Mouse (Mus musculus) inflammation-experienced regulatory T-cells, adult 6 months (primary cell): ENCODE measurements around the gene Pik3ca. TPM values are rescaled to one million over a fixed set of nuclear protein-coding genes. Genes with fewer than 3 reads are reported as not detected.
"Not testable (repeated sequence)": the region's sequence is repeated elsewhere in the genome, so short reads cannot be mapped to it uniquely, and the experiment has no call there.

Experiments
- ATAC-seq: one replicate; pipeline ENCODE4 v1.8.0; 2017
- polyA plus RNA-seq, 3 experiments: library from polyadenylated mRNA; unstranded; fragments of 100-300 nt; shearing (Covaris generic); gene quantifications; one replicate each; pipeline ENCODE4 v1.2.1; 2017

Pik3ca gene
- polyA plus RNA-seq, 3 experiments from 2014 or later: 14.7 to 27.5 (median 17.2) TPM

DNA sequence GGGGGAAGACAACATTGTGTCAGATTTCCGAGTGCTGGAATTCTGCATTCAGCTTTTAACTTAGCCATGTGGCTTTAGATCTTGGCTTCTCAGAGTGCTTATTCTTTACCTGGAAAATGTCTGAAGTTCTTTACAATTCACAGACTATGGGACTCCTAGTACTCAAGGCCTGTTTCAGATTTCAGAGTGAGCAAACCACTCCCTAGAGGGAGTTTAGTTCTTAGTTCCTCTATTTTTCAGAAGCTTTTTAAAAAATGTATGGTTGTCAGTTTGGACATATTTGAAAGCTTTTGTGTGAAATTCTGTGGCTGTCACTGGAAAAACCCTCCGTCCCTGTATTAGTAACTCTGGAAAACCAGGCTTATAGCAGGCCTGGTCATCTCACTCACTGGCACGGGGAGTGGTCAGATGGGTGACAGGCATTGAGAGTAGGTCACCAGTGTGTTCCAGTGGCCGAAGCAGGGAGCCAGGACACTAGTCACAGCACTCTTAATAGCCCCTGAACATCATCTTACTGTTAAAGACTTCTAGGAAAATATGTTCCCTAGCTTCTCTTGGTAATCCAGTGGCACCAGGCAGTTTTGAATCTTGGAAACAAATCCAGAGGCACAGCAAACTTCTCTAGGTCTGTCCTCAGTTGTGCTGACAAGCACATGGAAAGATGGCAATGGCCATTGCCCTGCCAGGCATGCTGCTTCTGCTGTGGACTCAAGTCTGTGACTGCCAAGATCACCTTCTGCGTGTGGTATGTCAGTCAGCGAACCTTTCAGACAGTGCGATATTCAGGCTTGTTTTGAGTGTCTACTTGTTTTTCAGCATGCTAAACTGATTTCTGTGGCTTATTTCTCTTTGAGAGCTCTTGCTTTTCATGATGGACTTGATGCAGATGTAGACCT lies 5.8 kb downstream of the Pik3ca start:
- no peak for ATAC-seq

DNA sequence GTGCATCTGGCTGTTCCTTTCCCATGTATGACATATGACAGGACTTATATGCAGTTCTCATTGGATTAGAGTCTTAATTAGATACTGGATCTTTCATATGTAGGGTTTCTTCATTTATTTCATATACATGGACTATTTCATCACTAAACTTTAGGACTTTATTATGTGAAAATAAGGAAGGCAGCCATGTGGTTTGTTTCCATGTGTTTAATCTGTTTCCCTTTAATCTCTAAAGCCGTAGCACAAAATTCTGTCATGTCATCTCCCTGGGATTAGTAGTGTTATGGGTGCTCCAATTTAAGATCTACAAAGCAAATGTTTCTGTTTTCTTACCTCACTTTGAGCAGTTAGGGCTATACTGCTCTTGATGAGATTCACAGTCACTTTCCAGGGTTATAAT lies 8.2 kb downstream of the Pik3ca start:
- no peak for ATAC-seq

DNA sequence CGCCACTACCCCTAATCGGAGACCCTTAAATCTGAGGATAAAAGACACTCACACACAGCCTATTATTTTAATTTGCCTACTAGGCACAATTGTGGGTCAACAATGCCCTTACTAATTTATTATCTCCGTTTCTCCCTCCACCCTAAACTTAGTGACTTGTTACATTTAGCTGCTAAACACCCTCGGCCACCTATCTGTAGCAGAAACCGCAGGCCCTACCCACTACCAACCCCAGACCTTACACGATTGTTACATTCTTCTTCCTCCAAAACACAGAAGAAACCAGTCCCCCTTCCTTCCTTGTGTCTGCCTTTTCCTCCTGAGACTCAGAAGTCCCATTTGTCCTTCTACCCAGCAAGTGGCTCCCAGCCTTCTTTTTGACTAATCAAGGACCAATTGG lies 9.3 kb downstream of the Pik3ca start:
- ATAC-seq: no peak

DNA sequence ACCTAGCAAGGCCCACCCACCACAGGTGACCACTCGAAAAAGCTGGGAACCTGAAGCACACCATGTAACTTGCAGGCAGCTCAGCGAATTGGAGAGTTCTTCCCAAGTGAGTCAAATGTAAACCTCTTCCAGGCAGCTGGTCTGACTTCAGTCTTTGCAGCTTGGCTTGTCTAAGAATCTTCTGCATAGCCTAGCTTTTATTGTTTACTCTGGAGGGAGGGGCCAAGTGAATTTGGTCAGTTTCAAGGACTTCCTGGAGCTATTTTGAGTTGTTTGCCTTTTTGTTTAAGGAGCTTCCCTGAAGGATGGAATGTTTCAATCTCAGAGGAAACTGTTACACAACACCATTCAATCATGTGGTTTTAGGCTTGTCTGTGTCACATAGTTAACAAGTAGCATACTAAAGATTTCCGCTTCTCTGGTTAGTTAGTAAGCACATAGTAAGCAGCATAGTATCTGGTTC lies 11.4 kb downstream of the Pik3ca start:
- ATAC-seq: peak; percentile 70

DNA sequence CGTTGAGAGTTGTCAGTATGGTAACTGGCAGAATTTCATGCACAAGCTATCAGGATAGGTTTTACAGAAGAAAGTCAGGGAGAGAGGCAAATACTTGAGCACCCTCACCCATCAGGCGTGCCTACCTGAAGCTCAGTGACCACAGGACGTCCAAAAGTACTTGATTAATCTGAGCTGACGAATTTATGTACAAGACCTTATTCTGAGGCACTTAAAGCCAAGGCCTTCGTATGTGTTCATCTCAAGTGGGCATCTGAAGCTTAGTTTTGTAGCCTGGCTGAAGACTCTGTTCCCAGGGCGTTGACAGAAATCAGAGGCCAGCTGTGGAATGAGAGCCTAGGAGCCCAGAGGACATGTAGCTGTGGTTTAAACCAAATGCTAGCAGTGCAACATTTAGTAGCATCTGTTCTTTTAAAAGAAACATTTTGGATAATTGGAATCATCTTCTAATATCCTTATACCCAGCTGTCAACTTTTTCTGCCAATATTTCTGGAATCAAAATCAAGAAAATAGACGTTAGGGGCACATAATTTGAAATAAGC lies 15.1 kb downstream of the Pik3ca start:
- no peak for ATAC-seq

DNA sequence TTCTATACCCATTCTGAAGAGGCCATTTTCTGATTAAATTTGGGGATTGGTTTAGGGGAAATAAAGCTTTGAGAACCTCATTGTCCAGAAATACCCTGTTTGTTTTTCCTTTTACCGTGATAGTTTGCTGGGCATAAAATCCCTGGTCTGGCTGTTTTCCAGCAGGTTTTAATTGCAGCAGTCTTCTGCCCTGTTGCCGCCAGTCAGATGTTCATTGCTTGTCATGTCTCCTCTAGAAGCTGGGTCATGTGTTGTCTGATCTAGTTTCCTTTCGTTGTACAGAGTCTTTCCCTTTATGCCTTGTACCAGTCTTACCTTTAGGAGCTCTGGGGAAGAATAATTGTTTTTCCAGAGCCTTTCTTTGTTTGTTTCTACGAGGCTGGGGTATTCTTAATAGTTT lies 16.9 kb downstream of the Pik3ca start:
- ATAC-seq: no peak

DNA sequence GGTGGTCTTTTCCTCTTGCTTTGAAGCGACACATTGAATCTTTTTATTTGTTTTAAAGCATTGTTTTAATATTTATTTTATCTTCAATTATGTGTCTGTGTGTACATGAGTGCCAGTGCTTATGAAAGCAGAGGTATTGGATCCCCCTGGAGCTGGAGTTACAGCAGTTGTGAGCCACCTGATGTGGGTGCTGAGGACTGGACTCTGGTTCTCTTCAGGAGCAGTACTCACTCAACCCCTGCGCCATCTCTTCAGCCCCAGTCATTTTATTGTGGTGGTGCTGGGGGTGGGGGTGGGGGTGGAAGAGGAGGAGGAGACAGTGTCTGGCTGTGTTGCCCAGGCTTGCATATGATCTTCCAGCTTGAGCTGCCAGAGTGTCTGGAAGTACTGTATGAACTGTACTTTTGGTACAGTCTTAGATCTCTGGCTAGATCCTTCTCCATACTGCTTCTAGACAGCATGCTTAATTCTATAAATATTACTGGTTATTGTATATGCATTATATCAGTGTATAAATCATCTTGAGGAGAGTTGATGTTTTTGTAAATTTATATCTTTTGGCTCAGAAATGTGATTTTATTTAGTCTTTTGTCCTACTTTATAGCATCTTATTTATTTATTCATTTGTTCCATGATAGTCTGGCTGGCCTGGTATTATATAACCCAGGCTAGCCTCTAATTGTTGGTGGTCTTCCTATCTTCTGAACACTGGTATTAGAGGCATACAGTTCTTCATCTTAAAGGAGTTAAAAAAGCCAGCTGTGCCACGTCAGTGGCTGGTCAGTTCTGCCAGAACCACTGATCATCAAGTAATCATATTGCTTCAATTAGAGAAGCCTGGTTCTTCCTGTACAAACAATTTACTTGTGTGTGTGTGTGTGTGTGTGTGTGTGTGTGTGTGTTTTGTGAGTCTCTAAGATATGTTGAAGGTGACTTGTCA lies 18.2 kb downstream of the Pik3ca start:
- ATAC-seq: no peak

DNA sequence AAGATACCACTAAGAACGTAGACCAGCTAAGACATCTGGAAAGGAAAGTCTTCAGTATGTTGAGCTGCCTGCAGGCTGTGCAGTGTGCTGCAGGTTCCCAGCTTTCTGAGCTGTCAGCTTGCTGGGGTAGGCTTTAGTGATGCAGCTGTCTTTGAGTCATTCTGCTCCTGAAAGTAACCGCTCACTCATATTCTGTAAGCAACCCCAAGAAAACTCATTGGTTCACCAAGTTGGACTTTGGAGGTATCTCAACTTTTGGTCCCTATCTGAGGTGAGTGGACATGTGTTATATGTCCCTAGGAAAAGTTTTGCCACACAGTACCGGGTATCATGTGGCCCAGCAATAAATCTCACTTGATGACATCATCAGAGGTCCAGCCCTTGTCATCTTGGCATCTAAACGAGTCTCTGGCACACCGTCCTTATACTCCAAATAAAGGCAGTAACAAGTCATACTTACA lies 20.3 kb downstream of the Pik3ca start:
- no peak for ATAC-seq

DNA sequence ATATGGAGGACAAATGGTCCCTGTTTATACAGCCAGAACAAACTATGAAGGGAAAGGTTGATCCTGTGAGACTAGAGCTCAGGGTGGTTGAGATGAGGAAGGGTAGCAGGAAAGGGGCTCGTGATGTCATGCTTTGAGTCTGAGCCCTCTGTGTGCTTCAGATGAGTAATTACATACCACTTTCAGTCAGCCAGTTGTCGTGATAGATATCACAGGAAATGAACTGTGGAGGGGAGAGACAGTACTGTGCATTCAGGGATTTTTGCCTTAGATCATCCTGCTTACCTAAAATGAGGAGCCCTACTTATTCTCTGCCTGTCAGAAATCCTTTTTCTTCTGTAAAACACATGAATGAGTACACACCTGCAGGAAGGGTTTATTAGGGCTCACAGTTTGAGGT lies 22.4 kb downstream of the Pik3ca start:
- ATAC-seq: peak; percentile 92

DNA sequence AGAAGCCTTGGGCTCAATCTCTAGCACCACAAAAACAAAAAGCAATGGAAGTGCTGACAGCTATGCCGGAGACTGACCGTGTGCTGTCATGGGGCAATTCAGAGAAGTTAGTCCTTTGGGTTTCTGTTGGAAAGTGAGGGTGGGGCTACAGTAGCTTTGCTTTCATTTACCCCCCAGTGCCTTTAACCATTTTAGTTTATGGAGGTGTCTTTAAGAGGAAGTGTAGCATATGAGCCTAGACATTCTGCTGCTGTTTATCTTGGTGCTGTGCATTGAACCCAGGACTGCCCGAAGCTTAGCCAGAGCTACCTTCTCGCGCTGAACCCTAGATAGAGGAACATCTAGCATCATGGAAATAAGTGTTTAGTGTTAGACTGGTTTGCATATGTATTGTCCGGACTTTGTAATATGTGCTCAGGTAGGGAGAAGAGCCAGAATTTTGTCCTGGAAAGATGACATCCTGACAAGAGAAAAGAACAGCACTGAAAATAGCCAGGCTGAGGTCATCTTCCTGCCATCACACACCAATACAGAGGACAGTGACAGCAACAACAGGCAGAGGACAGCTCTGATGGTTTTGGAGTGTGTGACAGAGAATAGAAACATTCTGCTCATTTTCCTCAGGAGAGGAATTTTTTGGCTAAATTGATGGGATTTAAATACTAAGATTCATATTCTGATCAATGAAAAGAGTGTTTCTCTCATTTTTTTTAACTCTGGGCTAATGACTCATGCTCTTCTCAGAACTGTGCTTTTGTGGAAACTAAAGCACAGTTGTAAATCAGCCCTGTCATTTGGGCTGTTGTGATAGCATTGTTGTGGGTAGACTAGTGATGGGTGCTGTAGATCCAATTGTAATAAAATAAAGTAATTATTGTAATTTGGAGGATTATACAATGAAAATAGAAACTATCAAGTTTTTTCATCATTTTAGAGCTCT lies 23.9 kb downstream of the Pik3ca start:
- ATAC-seq: no peak

DNA sequence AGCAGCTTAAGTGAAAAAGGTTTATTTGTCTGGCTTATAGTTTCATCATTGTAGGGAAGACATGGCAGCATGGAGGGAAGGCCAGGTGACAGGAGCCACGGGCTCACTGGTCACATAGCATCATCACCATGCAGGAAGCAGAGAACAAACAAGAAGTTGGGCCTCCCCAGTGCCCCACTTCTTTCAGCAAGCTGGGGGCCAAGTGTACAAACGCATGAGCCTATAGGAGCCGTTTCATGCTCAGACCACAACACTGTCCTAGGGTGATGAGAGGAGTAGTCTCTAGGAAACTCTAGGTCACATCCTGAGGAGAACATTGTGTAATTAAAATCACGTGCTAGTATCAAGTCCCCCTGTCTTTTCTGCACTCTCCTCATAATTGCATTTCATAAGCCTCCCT lies 30.2 kb downstream of the Pik3ca start:
- no peak for ATAC-seq

DNA sequence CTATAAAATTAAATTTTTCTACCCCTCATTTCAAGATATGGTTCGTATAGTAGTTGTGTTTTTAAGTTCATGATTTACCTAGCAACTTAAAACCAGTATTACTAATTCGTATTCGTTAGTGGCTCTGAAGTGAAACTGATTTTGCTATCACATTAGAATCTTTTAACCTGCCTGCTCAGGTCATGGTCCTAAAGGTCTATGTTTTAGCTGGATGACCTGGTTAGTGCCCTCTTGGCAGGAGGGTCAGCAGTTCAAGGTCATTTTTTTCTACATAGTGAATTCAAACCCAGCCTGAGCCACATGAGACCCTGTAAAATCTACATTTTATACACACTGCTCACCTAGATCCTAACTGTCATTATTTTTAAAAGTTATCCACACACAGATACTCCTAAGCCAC lies 30.9 kb downstream of the Pik3ca start:
- no peak for ATAC-seq

DNA sequence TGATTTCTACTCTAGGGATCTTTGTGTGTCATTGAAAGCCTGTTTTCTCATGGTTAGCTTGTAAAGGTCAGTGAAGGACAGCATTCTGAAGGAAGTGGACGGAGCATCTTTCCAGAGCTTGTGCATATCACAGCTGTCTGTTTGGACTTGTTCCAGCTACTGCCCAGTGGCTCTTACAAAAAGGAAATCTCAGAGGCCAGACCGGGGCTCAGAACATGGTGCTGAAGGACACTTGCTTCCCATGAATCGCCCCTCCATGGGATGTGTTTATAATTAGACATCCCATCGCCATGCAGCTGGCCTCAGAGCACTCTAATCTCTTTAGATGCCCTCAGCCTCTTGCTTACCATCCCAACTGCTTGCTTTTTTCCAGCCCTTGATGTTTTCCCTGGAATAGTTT lies 31.4 kb downstream of the Pik3ca start:
- ATAC-seq: no peak

DNA sequence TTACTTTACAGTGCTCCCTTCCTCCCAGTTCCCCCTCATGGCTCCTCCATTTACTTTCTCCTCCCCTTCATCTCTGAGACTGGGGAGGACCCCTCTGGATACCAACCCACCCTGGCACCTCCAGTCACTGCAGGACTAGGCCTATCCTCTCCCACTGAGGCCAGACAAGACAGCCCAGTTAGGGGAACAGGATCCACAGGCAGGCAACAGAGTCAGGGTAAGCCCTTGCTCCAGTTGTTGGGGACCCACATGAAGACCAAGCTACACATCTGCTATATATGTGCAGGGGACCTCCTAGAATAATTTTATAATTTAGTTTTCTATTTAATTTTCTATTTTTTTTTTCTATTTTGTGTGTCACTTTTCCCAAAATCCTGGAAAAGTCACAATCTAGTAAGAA lies 31.9 kb downstream of the Pik3ca start:
- ATAC-seq: not testable (repeated sequence)

DNA sequence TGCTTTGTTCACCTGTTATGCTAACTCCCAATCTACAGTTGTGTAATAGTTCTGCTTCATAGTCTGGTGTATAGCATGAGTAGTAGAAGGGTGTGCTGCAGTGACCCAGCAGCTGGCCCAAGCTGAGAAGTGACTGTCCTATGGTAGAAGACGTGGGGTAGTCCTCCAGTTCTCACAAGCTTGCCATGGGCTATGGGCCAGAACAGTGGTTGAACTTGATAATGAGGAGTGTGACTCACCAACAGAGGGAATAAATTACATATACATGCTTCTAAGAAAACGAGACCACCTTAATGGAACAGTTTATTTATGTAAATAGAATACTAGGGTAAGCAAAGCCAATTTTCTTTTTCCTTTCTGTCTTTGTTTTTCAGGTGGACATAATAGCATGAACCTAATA lies 32.9 kb downstream of the Pik3ca start:
- ATAC-seq: no peak

DNA sequence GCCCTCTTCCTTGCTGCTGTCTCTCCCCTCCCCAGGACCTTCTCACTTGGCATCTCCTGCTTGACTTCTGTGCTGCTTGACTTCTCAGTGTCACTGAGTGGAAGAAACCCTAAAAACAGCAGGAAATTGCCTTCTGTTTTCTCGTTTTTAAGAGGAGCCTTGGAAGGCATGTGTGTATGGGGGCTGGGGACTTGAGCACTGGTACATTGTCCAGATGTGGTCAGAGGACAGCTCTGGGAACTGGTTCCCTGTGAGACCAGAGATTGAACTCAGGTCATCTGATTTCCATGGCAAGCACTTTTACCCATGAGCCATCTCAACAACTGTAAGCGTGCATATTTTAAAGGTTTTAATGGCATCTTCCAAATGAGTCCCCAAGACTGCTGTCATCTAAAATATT lies 36.5 kb downstream of the Pik3ca start:
- ATAC-seq: no peak

DNA sequence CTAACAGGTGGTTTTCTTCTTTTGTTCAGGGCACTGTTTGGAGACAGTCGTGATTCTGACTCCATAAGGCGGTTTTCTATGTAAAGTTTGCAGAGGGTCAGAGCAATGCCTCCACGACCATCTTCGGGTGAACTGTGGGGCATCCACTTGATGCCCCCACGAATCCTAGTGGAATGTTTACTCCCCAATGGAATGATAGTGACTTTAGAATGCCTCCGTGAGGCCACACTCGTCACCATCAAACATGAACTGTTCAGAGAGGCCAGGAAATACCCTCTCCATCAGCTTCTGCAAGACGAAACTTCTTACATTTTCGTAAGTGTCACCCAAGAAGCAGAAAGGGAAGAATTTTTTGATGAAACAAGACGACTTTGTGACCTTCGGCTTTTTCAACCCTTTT lies 38.6 kb downstream of the Pik3ca start:
- ATAC-seq: no peak

DNA sequence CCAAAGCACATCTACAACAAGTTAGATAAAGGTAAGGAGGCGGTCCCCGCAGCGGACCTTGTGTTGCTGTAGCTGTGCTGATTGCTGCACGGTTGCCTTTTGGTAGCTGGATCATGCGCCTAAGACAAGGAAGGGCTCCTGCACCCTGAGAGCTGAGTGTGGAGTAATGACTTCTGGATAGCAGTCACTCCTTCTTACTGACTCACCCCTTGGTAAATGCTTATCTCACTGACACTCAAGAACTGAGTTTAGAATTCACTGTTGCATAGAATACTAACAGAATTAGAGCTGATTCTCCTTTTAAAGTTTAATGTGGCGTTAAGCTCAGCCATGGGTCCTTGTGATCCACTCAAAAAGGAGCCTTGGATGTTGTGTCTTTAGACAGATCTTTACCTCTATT lies 39.8 kb downstream of the Pik3ca start:
- no peak for ATAC-seq

DNA sequence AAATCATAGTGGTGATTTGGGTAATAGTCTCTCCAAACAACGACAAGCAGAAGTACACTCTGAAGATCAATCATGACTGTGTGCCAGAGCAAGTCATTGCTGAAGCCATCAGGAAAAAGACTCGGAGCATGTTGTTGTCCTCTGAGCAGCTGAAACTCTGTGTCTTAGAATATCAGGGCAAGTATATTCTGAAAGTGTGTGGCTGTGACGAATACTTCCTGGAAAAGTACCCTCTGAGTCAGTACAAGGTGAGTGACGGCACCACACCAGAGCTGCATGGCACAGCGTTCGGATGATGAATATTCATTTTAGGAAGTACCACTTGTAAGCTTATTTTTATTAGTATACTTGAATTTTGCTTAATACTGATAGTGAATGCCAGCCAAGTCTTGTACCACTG lies 40.3 kb downstream of the Pik3ca start:
- ATAC-seq: peak; percentile 81

DNA sequence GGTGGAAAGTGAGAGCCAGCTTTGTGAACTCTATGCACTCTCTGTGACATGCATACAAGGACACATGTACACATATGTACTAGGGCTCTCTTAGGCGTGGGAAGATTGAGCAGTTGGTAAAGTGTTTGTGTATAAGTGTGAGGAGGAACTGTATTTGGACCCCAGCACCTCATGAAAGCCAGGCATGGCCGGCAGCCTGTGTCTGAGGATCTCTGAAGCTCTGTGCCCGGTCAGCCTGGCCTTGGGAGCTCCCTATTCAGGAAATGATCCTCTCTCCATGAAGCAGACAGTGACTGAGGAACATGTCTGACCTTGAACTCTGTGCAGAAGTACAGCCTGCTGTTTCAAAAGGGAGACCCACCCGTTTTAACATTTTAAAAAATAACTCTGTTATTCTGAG lies 41.2 kb downstream of the Pik3ca start:
- no peak for ATAC-seq

DNA sequence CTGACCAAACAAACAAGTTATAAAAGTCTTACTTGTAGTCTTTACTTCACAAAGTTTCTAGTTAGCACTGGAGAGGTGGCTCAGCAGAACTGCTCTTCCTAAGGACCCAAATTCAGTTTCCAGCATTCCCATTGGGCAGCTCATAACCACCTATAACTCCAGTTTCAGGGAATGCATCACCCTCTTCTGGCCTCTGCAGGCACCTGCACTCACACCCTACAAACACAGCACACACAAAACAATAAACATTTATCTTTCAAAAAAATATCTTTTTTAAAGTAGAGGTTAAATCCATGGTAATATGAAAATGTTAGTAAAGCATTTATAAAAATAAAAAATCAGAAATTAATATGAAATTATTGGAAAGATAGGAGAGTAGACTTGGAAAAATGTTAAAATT lies 44.2 kb downstream of the Pik3ca start:
- no peak for ATAC-seq
